Mouse (Mus musculus) megakaryocyte, embryonic 14.5 days (primary cell): ENCODE results near the gene Hhipl1.

Source experiments
- FLI1 ChIP-seq: IDR thresholded peaks from 2 replicates; pipeline ENCODE4 v1.6.1; 2012; ENCODE audit warnings: low read length, inconsistent platforms, mixed read lengths
- GATA1 ChIP-seq: IDR thresholded peaks from 3 replicates; pipeline ENCODE4 v1.6.1; 2012; ENCODE audit warnings: mixed read lengths, low read length, inconsistent platforms, borderline replicate concordance

DNA sequence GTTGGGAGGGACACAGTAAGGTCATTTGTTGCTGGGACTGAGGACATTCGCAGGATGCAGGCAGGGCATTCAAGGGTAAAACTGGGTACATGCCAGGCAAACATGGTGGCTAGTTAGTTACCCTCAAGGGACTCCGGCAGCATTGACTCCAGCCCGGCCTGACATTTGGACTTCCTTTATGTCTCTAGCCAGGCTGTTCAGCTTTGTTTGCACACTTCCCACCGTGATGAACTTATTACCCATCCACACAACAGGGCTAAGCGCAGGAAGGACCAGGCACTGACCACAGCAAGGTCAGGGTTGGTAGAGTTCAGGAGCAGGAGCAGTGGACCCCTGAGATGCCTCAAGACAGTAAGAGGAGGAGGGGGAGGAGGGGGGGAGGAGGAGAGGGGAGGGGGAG is 62.9 kb downstream of the Hhipl1 start:
- no peak for TF ChIP-seq GATA1
- no peak for TF ChIP-seq FLI1
